Mouse (Mus musculus): ENCODE results near the gene Gm5065. TPM values are rescaled to one million over a fixed set of nuclear protein-coding genes. Genes with fewer than 3 reads are reported as not detected.

Gene Gm5065
- polyA plus RNA-seq (2016; fragmentation: Nextera tagmentation; extraction: Ambion mirVana): not detected in 2 replicates

- WGBS: 84% methylated on average over 1 of the region's 1 CpGs
- no peak for ATAC-seq (ENCODE audit: low FRiP score)
Observed at GRCm38 (mm10) chr7:5350237-5350636, at the start of gene Gm5065. Gm5065 (plus strand) TSS chr7:5350537.

GRCm38 (mm10) chr7:5327511-5327910, 22.8 kb upstream of the Gm5065 start:
- 76% methylated on average over 1 of the region's 1 CpGs for WGBS

More at GRCm38 (mm10) chr7:5350237-5350636, at the start of gene Gm5065:
- Histone ChIP-seq H3K27ac (no peak within 1 kb of the TSS), H3K9me3 (replicated peaks) (peaks cover 49% of the 10 kb centered on the region), H3K4me2 (replicated peaks) (no peak within 1 kb of the TSS), H3K36me3 (no peaks in the 10 kb centered on the region), H3K4me1 (no peaks in the 10 kb centered on the region), H3K27me3 (no peaks in the 10 kb centered on the region), H3K4me3 (no peak within 1 kb of the TSS), H3K9ac (no peak within 1 kb of the TSS)

GRCm38 (mm10) chr7:5350935-5351334, 598 bp downstream of the Gm5065 start, which contains the start of gene Nlrp2:
Nlrp2 (minus strand) TSS chr7:5351035.
- ATAC-seq (ENCODE audit: low FRiP score): no peak
- Histone ChIP-seq H3K9me3 (replicated peaks) (peaks cover 51% of the 10 kb centered on the region), H3K4me2 (replicated peaks) (no peak within 1 kb of the TSS), H3K4me1 (no peaks in the 10 kb centered on the region), H3K27me3 (no peaks in the 10 kb centered on the region), H3K36me3 (no peaks in the 10 kb centered on the region), H3K4me3 (no peak within 1 kb of the TSS), H3K9ac (no peak within 1 kb of the TSS), H3K27ac (no peak within 1 kb of the TSS)
- 79% methylated on average over 4 of the region's 4 CpGs for WGBS

More at GRCm38 (mm10) chr7:5327511-5327910, 22.8 kb upstream of the Gm5065 start:
- no peak overlapping the region for H3K4me2 ChIP-seq (replicated peaks)
- no peak overlapping the region for H3K4me3 ChIP-seq
- no peak overlapping the region for H3K9ac ChIP-seq
- no peaks in the 10 kb centered on the region for H3K36me3 ChIP-seq
- no peaks in the 10 kb centered on the region for H3K4me1 ChIP-seq
- H3K27ac ChIP-seq: no peak overlapping the region
- ATAC-seq (ENCODE audit: low FRiP score): no peak
- H3K9me3 ChIP-seq (replicated peaks): peaks cover 47% of the 10 kb centered on the region
- H3K27me3 ChIP-seq: no peaks in the 10 kb centered on the region

GRCm38 (mm10) chr7:5363599-5363998, 13.3 kb downstream of the Gm5065 start:
- Histone ChIP-seq H3K36me3 (no peaks in the 10 kb centered on the region), H3K9me3 (replicated peaks) (peaks cover 66% of the 10 kb centered on the region), H3K27me3 (no peaks in the 10 kb centered on the region), H3K27ac (no peak overlapping the region), H3K4me3 (no peak overlapping the region), H3K4me1 (no peaks in the 10 kb centered on the region), H3K9ac (no peak overlapping the region), H3K4me2 (replicated peaks) (no peak overlapping the region)
- 92% methylated on average over 5 of the region's 5 CpGs for WGBS
- no peak for ATAC-seq (ENCODE audit: low FRiP score)

- WGBS: 80% methylated on average over 2 of the region's 2 CpGs
- H3K4me2 ChIP-seq (replicated peaks): no peak overlapping the region
- H3K9me3 ChIP-seq (replicated peaks): peaks cover 49% of the 10 kb centered on the region
- H3K36me3 ChIP-seq: no peaks in the 10 kb centered on the region
- no peak for ATAC-seq (ENCODE audit: low FRiP score)
- no peak overlapping the region for H3K9ac ChIP-seq
- no peak overlapping the region for H3K4me3 ChIP-seq
- no peaks in the 10 kb centered on the region for H3K27me3 ChIP-seq
- H3K27ac ChIP-seq: no peak overlapping the region
- no peaks in the 10 kb centered on the region for H3K4me1 ChIP-seq
Observed at GRCm38 (mm10) chr7:5366724-5367123, 16.4 kb downstream of the Gm5065 start.

GRCm38 (mm10) chr7:5406201-5406600, 55.9 kb downstream of the Gm5065 start:
- H3K27me3 ChIP-seq: no peaks in the 10 kb centered on the region
- H3K27ac ChIP-seq: no peak overlapping the region
- no peak overlapping the region for H3K4me2 ChIP-seq (replicated peaks)
- no peaks in the 10 kb centered on the region for H3K4me1 ChIP-seq
- H3K9me3 ChIP-seq (replicated peaks): peaks cover 23% of the 10 kb centered on the region
- ATAC-seq (ENCODE audit: low FRiP score): no peak
- WGBS: 37% methylated on average over 2 of the region's 2 CpGs
- no peak overlapping the region for H3K4me3 ChIP-seq
- H3K36me3 ChIP-seq: no peaks in the 10 kb centered on the region
- no peak overlapping the region for H3K9ac ChIP-seq

Other genes with a start within 250 kb of the Gm5065 start
- gene Rfpl4, start 233.6 kb upstream of the Gm5065 start, polyA plus RNA-seq (2016; fragmentation: Nextera tagmentation; extraction: Ambion mirVana): not detected in 2 replicates
- 0.31 and 0.41 TPM in 2 replicates for gene Rasl2-9, start 224.6 kb upstream of the Gm5065 start, polyA plus RNA-seq (2016; fragmentation: Nextera tagmentation; extraction: Ambion mirVana)
- gene Vmn1r55, start 200.9 kb upstream of the Gm5065 start, polyA plus RNA-seq (2016; fragmentation: Nextera tagmentation; extraction: Ambion mirVana): not detected in 2 replicates
- gene Vmn1r56, start 153.8 kb upstream of the Gm5065 start, polyA plus RNA-seq (2016; fragmentation: Nextera tagmentation; extraction: Ambion mirVana): not detected in 2 replicates
- not detected in 2 replicates for gene Vmn1r57, start 132.0 kb upstream of the Gm5065 start, polyA plus RNA-seq (2016; fragmentation: Nextera tagmentation; extraction: Ambion mirVana)
- gene Nlrp2, start 498 bp downstream of the Gm5065 start, polyA plus RNA-seq (2016; fragmentation: Nextera tagmentation; extraction: Ambion mirVana): not detected in 2 replicates
- gene Vmn1r58, start 62.9 kb downstream of the Gm5065 start, polyA plus RNA-seq (2016; fragmentation: Nextera tagmentation; extraction: Ambion mirVana): not detected in 2 replicates
- not detected in 2 replicates for gene Vmn1r59, start 106.2 kb downstream of the Gm5065 start, polyA plus RNA-seq (2016; fragmentation: Nextera tagmentation; extraction: Ambion mirVana)
- gene Vmn2r28, start 143.4 kb downstream of the Gm5065 start, polyA plus RNA-seq (2016; fragmentation: Nextera tagmentation; extraction: Ambion mirVana): not detected in 2 replicates
- gene Vmn1r60, start 196.8 kb downstream of the Gm5065 start, polyA plus RNA-seq (2016; fragmentation: Nextera tagmentation; extraction: Ambion mirVana): not detected in 2 replicates

All from hindbrain, embryonic 12.5 days (tissue).